Mouse (Mus musculus) CH12.LX (cell line): ENCODE measurements around the gene Abhd12. TPM values are rescaled to one million over a fixed set of nuclear protein-coding genes. Genes with fewer than 3 reads are reported as not detected.

Experiments
- DNase-seq: peaks from one replicate; pipeline ENCODE4 v3.0.0-alpha.2; 2013; ENCODE audit errors: extremely low read depth
- H3K27ac ChIP-seq: 2 replicates; pipeline ENCODE4 v1.5.1; 2012; ENCODE audit warnings: low read depth, mild to moderate bottlenecking, control low read depth, moderate library complexity; ENCODE audit not compliant: insufficient read depth
- H3K27me3 ChIP-seq: replicated peaks from 2 replicates; pipeline ENCODE3; 2012; ENCODE audit warnings: inconsistent platforms
- H3K36me3 ChIP-seq, 2 experiments: replicated peaks in 1 of 2; 2 replicates each; pipeline versions ENCODE3 to v1.6.1; 2012; ENCODE audit warnings: inconsistent platforms in 1 of 2, low read length in 1 of 2, mild to moderate bottlenecking in 1 of 2, mixed read lengths in 1 of 2, moderate library complexity in 1 of 2; ENCODE audit not compliant: control insufficient read depth in 1 of 2, insufficient read depth in 1 of 2
- H3K4me1 ChIP-seq, 2 experiments: 2 replicates each; pipeline ENCODE4 v1.6.1; 2012; ENCODE audit warnings: inconsistent platforms in 1 of 2, moderate library complexity in 1 of 2; ENCODE audit not compliant: insufficient read depth in 2 of 2, control insufficient read depth in 1 of 2
- H3K4me2 ChIP-seq: 2 replicates; pipeline ENCODE4 v1.6.1; 2012; ENCODE audit warnings: low read depth, mild to moderate bottlenecking, control low read depth; ENCODE audit not compliant: poor library complexity, insufficient read depth, severe bottlenecking
- H3K4me3 ChIP-seq, 3 experiments: fragments of 150-350 bp in 1 of 3; sonication (generic) in 1 of 3; replicated peaks in 1 of 3; 2 replicates each; pipeline versions ENCODE3 to v1.5.1; 2011 to 2012; ENCODE audit warnings: low read depth in 2 of 3, low read length in 2 of 3, mild to moderate bottlenecking in 2 of 3, moderate library complexity in 2 of 3, control low read depth in 1 of 3, improper control_type of control experiment in 1 of 3, inconsistent platforms in 1 of 3, mixed read lengths in 1 of 3; ENCODE audit not compliant: poor library complexity in 1 of 3
- H3K79me2 ChIP-seq: replicated peaks from 2 replicates; pipeline ENCODE4 v1.6.1; 2012; ENCODE audit warnings: mild to moderate bottlenecking, moderate library complexity; ENCODE audit not compliant: control insufficient read depth, poor library complexity, insufficient read depth, severe bottlenecking; ENCODE audit errors: extremely low read depth
- H3K9ac ChIP-seq: 2 replicates; pipeline ENCODE4 v1.6.1; 2012; ENCODE audit warnings: low read depth, mild to moderate bottlenecking, control low read depth, moderate library complexity; ENCODE audit not compliant: insufficient read depth
- H3K9me3 ChIP-seq: replicated peaks from 2 replicates; pipeline ENCODE3; 2012; ENCODE audit warnings: low read length, inconsistent platforms, mixed read lengths
- CHD1 ChIP-seq: IDR thresholded peaks from 2 replicates; pipeline ENCODE4 v1.6.1; 2012; ENCODE audit warnings: low read depth, low read length, improper control_type of control experiment, inconsistent platforms
- E2F4 ChIP-seq: IDR thresholded peaks from 2 replicates; pipeline ENCODE4 v1.6.1; 2011; ENCODE audit warnings: low read depth, low read length, improper control_type of control experiment; ENCODE audit not compliant: insufficient replicate concordance
- ELF1 ChIP-seq: IDR thresholded peaks from 2 replicates; pipeline ENCODE4 v1.6.1; 2014; ENCODE audit warnings: low read depth, mild to moderate bottlenecking, inconsistent platforms, low read length, improper control_type of control experiment
- EP300 ChIP-seq: IDR thresholded peaks from 2 replicates; pipeline ENCODE4 v1.6.1; 2011; ENCODE audit warnings: low read length, improper control_type of control experiment
- GABPA ChIP-seq: IDR thresholded peaks from 2 replicates; pipeline ENCODE4 v1.6.1; 2012; ENCODE audit warnings: low read depth, low read length, improper control_type of control experiment, inconsistent platforms; ENCODE audit not compliant: insufficient replicate concordance
- IRF4 ChIP-seq: IDR thresholded peaks from 2 replicates; pipeline ENCODE4 v1.6.1; 2014; ENCODE audit warnings: low read depth, mild to moderate bottlenecking, inconsistent platforms, low read length, improper control_type of control experiment
- JUND ChIP-seq: conservative IDR thresholded peaks from 2 replicates; pipeline ENCODE4 v1.6.1; 2011; ENCODE audit warnings: low read depth, low read length, improper control_type of control experiment
- MAFK ChIP-seq: IDR thresholded peaks from 2 replicates; pipeline ENCODE4 v1.6.1; 2011; ENCODE audit warnings: low read length, improper control_type of control experiment; ENCODE audit not compliant: insufficient replicate concordance
- MAZ ChIP-seq: IDR thresholded peaks from 2 replicates; pipeline ENCODE4 v1.6.1; 2012; ENCODE audit warnings: low read depth, mild to moderate bottlenecking, inconsistent platforms, low read length, improper control_type of control experiment, moderate library complexity
- MXI1 ChIP-seq: IDR thresholded peaks from 2 replicates; pipeline ENCODE4 v1.6.1; 2011; ENCODE audit warnings: mild to moderate bottlenecking, low read depth, low read length, improper control_type of control experiment
- PAX5 ChIP-seq: IDR thresholded peaks from 2 replicates; pipeline ENCODE4 v1.6.1; 2012; ENCODE audit warnings: low read length, inconsistent platforms, mixed read lengths
- POLR2A ChIP-seq: IDR thresholded peaks from 2 replicates; pipeline ENCODE4 v1.6.1; 2011; ENCODE audit warnings: low read depth, mild to moderate bottlenecking, improper control_type of control experiment, low read length
- RCOR1 ChIP-seq: conservative IDR thresholded peaks from 2 replicates; pipeline ENCODE4 v1.6.1; 2012; ENCODE audit warnings: low read depth, mild to moderate bottlenecking, inconsistent platforms, low read length, improper control_type of control experiment
- SIN3A ChIP-seq: IDR thresholded peaks from 2 replicates; pipeline ENCODE4 v1.6.1; 2012; ENCODE audit warnings: low read length, improper control_type of control experiment, inconsistent platforms
- SMC3 ChIP-seq: IDR thresholded peaks from 2 replicates; pipeline ENCODE4 v1.6.1; 2011; ENCODE audit warnings: low read depth, low read length, improper control_type of control experiment
- TCF12 ChIP-seq: IDR thresholded peaks from 2 replicates; pipeline ENCODE4 v1.6.1; 2014; ENCODE audit warnings: low read depth, mild to moderate bottlenecking, inconsistent platforms, low read length, improper control_type of control experiment
- USF1 ChIP-seq: IDR thresholded peaks from 2 replicates; pipeline ENCODE4 v1.6.1; 2014; ENCODE audit warnings: low read depth, mild to moderate bottlenecking, inconsistent platforms, low read length, improper control_type of control experiment
- USF2 ChIP-seq: conservative IDR thresholded peaks from 2 replicates; pipeline ENCODE4 v1.6.1; 2011; ENCODE audit warnings: low read depth, low read length, improper control_type of control experiment
- ZKSCAN1 ChIP-seq: IDR thresholded peaks from 2 replicates; pipeline ENCODE4 v1.6.1; 2012; ENCODE audit warnings: low read depth, inconsistent platforms, low read length, improper control_type of control experiment, borderline replicate concordance
- ZMIZ1 ChIP-seq: IDR thresholded peaks from 2 replicates; pipeline ENCODE4 v1.6.1; 2012; ENCODE audit warnings: low read depth, mild to moderate bottlenecking, inconsistent platforms, low read length, improper control_type of control experiment
- ZNF384 ChIP-seq: IDR thresholded peaks from 2 replicates; pipeline ENCODE4 v1.6.1; 2012; ENCODE audit warnings: low read depth, low read length, improper control_type of control experiment, inconsistent platforms
- dilution Hi-C: fragments of 300-500 bp; cut with MboI; formaldehyde crosslinking; loops from 2 replicates; pipeline ENCODE4 v1.14.3; 2020; ENCODE audit warnings: low sequenced_read_pairs; ENCODE audit not compliant: extremely low pct_unique_long_range_greater_than_20kb, extremely low pct_ligation_motif_present
- in situ Hi-C: fragments of 300-500 bp; cut with MboI; formaldehyde crosslinking; loops from 3 replicates; pipeline ENCODE4 v1.14.3; 2019; ENCODE audit warnings: low sequenced_read_pairs, low pct_ligation_motif_present, low pct_unique_long_range_greater_than_20kb, mixed read lengths
- polyA plus RNA-seq: library from polyadenylated mRNA; unstranded; fragments of >175 nt; gene quantifications from 2 replicates; pipeline ENCODE4 v1.2.1, GENCODE M21; 2012; ENCODE audit warnings: low read depth; ENCODE audit not compliant: insufficient read length
- total RNA-seq, 2 experiments: library from RNA; depleted of rRNA; stranded (reverse); fragments of 300-350 nt in 1 of 2; fragments of >200 nt in 1 of 2; gene quantifications; 2 replicates each; pipeline ENCODE4 v1.2.3; 2012 to 2014

The Abhd12 gene
- total and polyA plus RNA-seq, 3 experiments = 43.6 to 51.5 (median 51.3) TPM

- Histone ChIP-seq H3K27ac (no peak overlapping the region), H3K9me3 (no peaks in the 10 kb centered on the region), H3K4me3 (no peak overlapping the region), H3K9ac (no peak overlapping the region), H3K79me2 (no peaks in the 10 kb centered on the region), H3K27me3 (no peaks in the 10 kb centered on the region), H3K4me2 (no peak overlapping the region), H3K36me3 (peaks cover 74 to 97% of the 10 kb centered on the region in 2 experiments), H3K4me1 (no peaks in the 10 kb centered on the region)
- no peak for DNase-seq
- in situ Hi-C loops = no loop called here
- dilution Hi-C loops = no loop called here
- no peak for TF ChIP-seq ZMIZ1
- TF ChIP-seq CHD1 = no peak
- no peak for TF ChIP-seq RCOR1
- no peak for TF ChIP-seq ELF1
- TF ChIP-seq MAZ = no peak
- no peak for TF ChIP-seq SIN3A
- no peak for TF ChIP-seq USF2
- TF ChIP-seq IRF4 = no peak
- no peak for TF ChIP-seq USF1
- no peak for TF ChIP-seq SMC3
- TF ChIP-seq E2F4 = no peak
- no peak for TF ChIP-seq POLR2A
- no peak for TF ChIP-seq MAFK
- no peak for TF ChIP-seq JUND
These were observed 93.9 kb downstream of the Abhd12 start for GRCm38 (mm10) chr2:150810603-150811002.

- Histone ChIP-seq H3K4me1 (no peaks in the 10 kb centered on the region), H3K9me3 (no peaks in the 10 kb centered on the region), H3K9ac (no peak overlapping the region)
- in situ Hi-C loops = no loop called here
- TF ChIP-seq SIN3A (no peak), GABPA (no peak), CHD1 (no peak), ZNF384 (no peak), MAZ (no peak), ZKSCAN1 (no peak), TCF12 (no peak), EP300 (no peak), IRF4 (no peak), E2F4 (no peak), PAX5 (no peak), MXI1 (no peak), USF1 (no peak)
- TF ChIP-seq, all 38 proteins: peak for 0
- no peak overlapping the region for H3K4me2 ChIP-seq
- no peak overlapping the region for H3K27ac ChIP-seq
- DNase-seq = no peak
- no peak overlapping the region for H3K4me3 ChIP-seq
- dilution Hi-C loops = no loop called here
- peaks cover 74 to 98% of the 10 kb centered on the region in 2 experiments for H3K36me3 ChIP-seq
- no peaks in the 10 kb centered on the region for H3K27me3 ChIP-seq
- H3K79me2 ChIP-seq = no peaks in the 10 kb centered on the region
These were observed 95.7 kb downstream of the Abhd12 start for GRCm38 (mm10) chr2:150808812-150809211.
